Mouse (Mus musculus) heart, postnatal 10 days (tissue): ENCODE results near the gene Svop. TPM values are rescaled to one million over a fixed set of nuclear protein-coding genes. Genes with fewer than 3 reads are reported as not detected.

ENCODE experiments used
- total RNA-seq, 2 experiments: library from RNA; stranded (reverse); gene quantifications; 2 replicates each; pipeline ENCODE4 v1.2.3; 2021

Svop gene
- total RNA-seq, 2 experiments from 2014 or later = not detected

Other genes starting within 250 kb of the Svop start
- gene Coro1c, start 182.8 kb downstream of the Svop start, total RNA-seq = 10 to 100 TPM; 73.1 to 76.1 TPM
- gene Ssh1, start 97.7 kb downstream of the Svop start, total RNA-seq = 10 to 100 TPM; 18.6 to 20.3 TPM
- not detected for gene Dao, start 87.9 kb downstream of the Svop start, total RNA-seq
- 10 to 100 TPM; 15.4 to 17.7 TPM for gene Usp30, start 26.1 kb downstream of the Svop start, total RNA-seq
- gene Alkbh2, start 36.6 kb upstream of the Svop start, total RNA-seq = 1 to 10 TPM; 2.6 to 3.0 TPM
- gene Ung, start 38.8 kb upstream of the Svop start, total RNA-seq = 10 to 100 TPM; 22.7 to 24.1 TPM
- gene Acacb, start 55.0 kb upstream of the Svop start, total RNA-seq = 100 to 1,000 TPM; 156 to 159 TPM
- gene Foxn4, start 182.2 kb upstream of the Svop start, total RNA-seq = not detected
- under 1 TPM in 1 of 2 experiments, not detected in 1; 0.29 TPM for gene Myo1h, start 197.6 kb upstream of the Svop start, total RNA-seq